Mouse (Mus musculus) heart, postnatal 36 days (tissue): ENCODE data around the gene Foxj2. TPM values are rescaled to one million over a fixed set of nuclear protein-coding genes. Genes with fewer than 3 reads are reported as not detected.

Experiments
- DNase-seq, 2 experiments: peaks; one replicate each; pipeline ENCODE4 v3.0.0; 2021 to 2022
- intact Hi-C: fragments of 180-260 bp; cut with DNase I; formaldehyde crosslinking; loops from one replicate; pipeline ENCODE4 v1.15.1; 2025
- total RNA-seq, 2 experiments: library from RNA; stranded (reverse); gene quantifications; 2 replicates each; pipeline ENCODE4 v1.2.3; 2021

Gene Foxj2
- total RNA-seq, 2 experiments from 2014 or later = 33.4 to 34.7 TPM

GRCm38 (mm10) chr6:122811771-122812600 lies 7.7 kb upstream of the Foxj2 start:
- intact Hi-C loops = loop anchor here (1.0 to 5.0 kb wide), 4 partner anchors 7 to 210 kb away; partner anchors contain the start of genes Apobec1, Foxj2 and Necap1
- peak in 1 of 2 experiments; percentile 45 for DNase-seq

- no peak for DNase-seq
- intact Hi-C loops = loop anchor here (5.0 kb wide), 1 partner anchor 210 kb away; the partner anchor contains the start of gene Apobec1
These were observed 7.0 kb upstream of the Foxj2 start for GRCm38 (mm10) chr6:122812716-122813115.

- intact Hi-C loops = loop anchor here (5.0 kb wide), 1 partner anchor 211 kb away; the partner anchor contains the start of gene Apobec1
- no peak for DNase-seq
These were observed 6.1 kb upstream of the Foxj2 start for GRCm38 (mm10) chr6:122813640-122814039.

GRCm38 (mm10) chr6:122820071-122820798 lies 521 bp downstream of the Foxj2 start:
- intact Hi-C loops = no loop called here
- peak in 1 of 2 experiments; percentile 50 for DNase-seq

- intact Hi-C loops = no loop called here
- DNase-seq = no peak
These were observed 1.3 kb downstream of the Foxj2 start for GRCm38 (mm10) chr6:122820799-122821650.

- intact Hi-C loops = no loop called here
- DNase-seq = no peak
These were observed 2.1 kb downstream of the Foxj2 start for GRCm38 (mm10) chr6:122821822-122822221.

GRCm38 (mm10) chr6:122824086-122824485 lies 4.4 kb downstream of the Foxj2 start:
- peak; percentile 50 to 65 for DNase-seq
- intact Hi-C loops = no loop called here

GRCm38 (mm10) chr6:122825166-122825565 lies 5.5 kb downstream of the Foxj2 start:
- intact Hi-C loops = no loop called here
- no peak for DNase-seq

GRCm38 (mm10) chr6:122825923-122826742 lies 6.4 kb downstream of the Foxj2 start:
- intact Hi-C loops = loop anchor here (2.0 kb wide), 1 partner anchor 15 kb away; no protein-coding TSS in a partner anchor
- peak; percentile 62 to 67 for DNase-seq

- intact Hi-C loops = no loop called here
- DNase-seq = peak; percentile 22 to 32
These were observed 8.4 kb downstream of the Foxj2 start for GRCm38 (mm10) chr6:122828086-122828485.

GRCm38 (mm10) chr6:122832880-122833279 lies 13.2 kb downstream of the Foxj2 start:
- intact Hi-C loops = no loop called here
- DNase-seq = no peak

- DNase-seq = peak; percentile 53 to 65
- intact Hi-C loops = no loop called here
These were observed 14.7 kb downstream of the Foxj2 start for GRCm38 (mm10) chr6:122834365-122834764.

- intact Hi-C loops = loop anchor here (5.0 kb wide), 1 partner anchor 35 kb away; the partner anchor contains the start of gene Slc2a3
- DNase-seq = no peak
These were observed 17.3 kb downstream of the Foxj2 start for GRCm38 (mm10) chr6:122836974-122837373.

GRCm38 (mm10) chr6:122837539-122837938 lies 17.8 kb downstream of the Foxj2 start:
- no peak for DNase-seq
- intact Hi-C loops = loop anchor here (5.0 kb wide), 1 partner anchor 35 kb away; the partner anchor contains the start of gene Slc2a3

GRCm38 (mm10) chr6:122843759-122844158 lies 24.0 kb downstream of the Foxj2 start:
- no peak for DNase-seq
- intact Hi-C loops = no loop called here

GRCm38 (mm10) chr6:122852696-122853095 lies 33.0 kb downstream of the Foxj2 start:
- intact Hi-C loops = no loop called here
- no peak for DNase-seq

GRCm38 (mm10) chr6:122854552-122854951 lies 34.8 kb downstream of the Foxj2 start:
- intact Hi-C loops = no loop called here
- peak; percentile 15 to 22 for DNase-seq

GRCm38 (mm10) chr6:122855955-122856354 lies 36.2 kb downstream of the Foxj2 start, which contains the start of gene C3ar1:
C3ar1 (minus strand) TSS chr6:122856161.
- intact Hi-C loops = no loop called here
- peak in 1 of 2 experiments; percentile 22 for DNase-seq

GRCm38 (mm10) chr6:122862434-122862833 lies 42.7 kb downstream of the Foxj2 start:
- intact Hi-C loops = no loop called here
- no peak for DNase-seq
